In the genomic region with DNA sequence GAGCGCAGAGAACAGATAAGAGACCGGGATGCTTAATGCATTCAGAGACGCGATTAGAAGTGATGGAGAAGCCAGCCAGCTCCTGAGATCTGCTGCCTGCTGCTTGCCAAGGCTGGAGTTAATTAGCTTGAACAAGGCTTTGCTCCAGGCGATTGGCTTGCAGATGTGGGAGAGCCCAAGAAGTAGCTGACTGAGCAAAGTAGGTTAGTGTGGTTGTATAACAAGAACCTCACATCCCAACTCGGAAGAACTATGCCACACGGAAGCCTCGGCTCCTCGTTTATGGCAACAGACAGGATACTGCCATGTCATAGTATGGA, we compare ENCODE assay signal across 8 mouse cellular contexts.
DNase-seq lines count a peak whose midpoint lies in the region; ATAC-seq lines count a peak whose summit lies in the region.

No protein-coding gene starts in this region.

- H3K4me3 ChIP-seq in hindbrain, embryonic 13.5 days: no peak overlapping the region
- H3K4me3 ChIP-seq in hindbrain, embryonic 11.5 days (ENCODE audit: low read depth, low read length): no peak overlapping the region
- no peak overlapping the region for H3K4me3 ChIP-seq in embryonic facial prominence, embryonic 13.5 days

- H3K27ac ChIP-seq in hindbrain, embryonic 13.5 days: peak overlapping the region; percentile 71
- no peak overlapping the region for H3K27ac ChIP-seq in hindbrain, embryonic 11.5 days (ENCODE audit: low read depth, low read length)
- H3K27ac ChIP-seq in embryonic facial prominence, embryonic 13.5 days: no peak overlapping the region

- no peak overlapping the region for H3K4me2 ChIP-seq in hindbrain, embryonic 13.5 days
- H3K4me2 ChIP-seq in hindbrain, embryonic 11.5 days (replicated peaks; ENCODE audit: low read depth, low read length): no peak overlapping the region
- H3K4me2 ChIP-seq in embryonic facial prominence, embryonic 13.5 days: peak overlapping the region; percentile 24; the same call in 1 of the 2 replicates

- DNase-seq in hindbrain, embryonic 11.5 days (ENCODE audit: low spot score): no peak
- peak; percentile 16 for DNase-seq in left cerebral cortex, adult 11 months (ENCODE audit: low spot score)
- DNase-seq in right cerebral cortex, adult 18-20 months: peak; percentile 54
- no peak for DNase-seq in kidney, postnatal 14 days
- DNase-seq in thymus, postnatal 36 days: no peak

- peak; percentile 77 for ATAC-seq in hindbrain, embryonic 13.5 days (ENCODE audit: low FRiP score)
- ATAC-seq in hindbrain, embryonic 11.5 days (ENCODE audit: low FRiP score): no peak
- ATAC-seq in embryonic facial prominence, embryonic 13.5 days (ENCODE audit: insufficient number of reproducible peaks, insufficient read depth, low FRiP score, low TSS enrichment, low read depth): no peak; the same call in 1 of the 2 replicates
- ATAC-seq in monocyte, adult 5-6 weeks (replicated peaks; ENCODE audit: insufficient number of reproducible peaks, low FRiP score, low TSS enrichment, poor library complexity, severe bottlenecking): no peak

- no peaks in the 10 kb centered on the region for H3K36me3 ChIP-seq in hindbrain, embryonic 13.5 days
- no peaks in the 10 kb centered on the region for H3K36me3 ChIP-seq in hindbrain, embryonic 11.5 days (ENCODE audit: control insufficient read depth, insufficient read depth, low read length)
- H3K36me3 ChIP-seq in embryonic facial prominence, embryonic 13.5 days: no peaks in the 10 kb centered on the region

- peaks cover 7% of the 10 kb centered on the region for H3K4me1 ChIP-seq in hindbrain, embryonic 13.5 days (replicated peaks)
- H3K4me1 ChIP-seq in hindbrain, embryonic 11.5 days (replicated peaks; ENCODE audit: control insufficient read depth, insufficient read depth, low read length): no peaks in the 10 kb centered on the region
- peaks cover 10% of the 10 kb centered on the region; the same call in 1 of the 2 replicates for H3K4me1 ChIP-seq in embryonic facial prominence, embryonic 13.5 days

- no peaks in the 10 kb centered on the region for H3K27me3 ChIP-seq in hindbrain, embryonic 13.5 days
- no peaks in the 10 kb centered on the region for H3K27me3 ChIP-seq in hindbrain, embryonic 11.5 days (ENCODE audit: control insufficient read depth, insufficient read depth, low read length)
- H3K27me3 ChIP-seq in embryonic facial prominence, embryonic 13.5 days: no peaks in the 10 kb centered on the region

- no peaks in the 10 kb centered on the region for H3K9me3 ChIP-seq in hindbrain, embryonic 13.5 days
- no peaks in the 10 kb centered on the region for H3K9me3 ChIP-seq in hindbrain, embryonic 11.5 days (ENCODE audit: control insufficient read depth, low read length)
- H3K9me3 ChIP-seq in embryonic facial prominence, embryonic 13.5 days: no peaks in the 10 kb centered on the region

- 64% methylated on average over 9 of the region's 9 CpGs for whole genome bisulfite sequencing in hindbrain, embryonic 13.5 days
- WGBS in hindbrain, embryonic 11.5 days: 80% methylated on average over 9 of the region's 9 CpGs
- WGBS in embryonic facial prominence, embryonic 13.5 days: 23% methylated on average over 9 of the region's 9 CpGs

- no peak overlapping the region for H3K9ac ChIP-seq in hindbrain, embryonic 13.5 days
- H3K9ac ChIP-seq in hindbrain, embryonic 11.5 days (ENCODE audit: low read depth, low read length): no peak overlapping the region
- H3K9ac ChIP-seq in embryonic facial prominence, embryonic 13.5 days: no peak overlapping the region

Comparison
In these comparisons a context has a peak if more than half of its experiments do, and no peak if none do; other contexts are left out.
1. DNase-seq: peak in left cerebral cortex, adult 11 months (single experiment) and right cerebral cortex, adult 18-20 months (single experiment); none in hindbrain, embryonic 11.5 days (single experiment), kidney, postnatal 14 days (single experiment) and thymus, postnatal 36 days (0 of 2).